Mouse (Mus musculus) thymus, adult 2 months (tissue): ENCODE measurements around the gene Astn1.

ENCODE experiments used
- CTCF ChIP-seq: fragments of 200-500 bp; IDR thresholded peaks from 2 replicates; pipeline ENCODE4 v1.5.1; 2012; ENCODE audit warnings: mild to moderate bottlenecking, control low read depth, low read length, moderate library complexity, borderline replicate concordance; ENCODE audit not compliant: control insufficient read depth, poor library complexity, insufficient read depth; ENCODE audit errors: extremely low read depth
- POLR2A ChIP-seq: fragments of 200-500 bp; IDR thresholded peaks from 2 replicates; pipeline ENCODE4 v1.6.1; 2012; ENCODE audit warnings: mild to moderate bottlenecking, low read length, control low read depth, moderate library complexity; ENCODE audit not compliant: control insufficient read depth, poor library complexity, insufficient read depth; ENCODE audit errors: extremely low read depth

GRCm38 (mm10) chr1:158510478-158511207 is 148.6 kb downstream of the Astn1 start:
- no peak for TF ChIP-seq CTCF
- TF ChIP-seq POLR2A: no peak
